Mouse (Mus musculus) heart, adult 2 months (tissue): ENCODE data around the gene Fam78b. TPM values are rescaled to one million over a fixed set of nuclear protein-coding genes. Genes with fewer than 3 reads are reported as not detected.
A peak's percentile ranks its signal among the peaks of the same experiment; 100 is the strongest.

Experiments used
- DNase-seq, 2 experiments: peaks; one replicate each; pipeline ENCODE4 v3.0.0; 2021
- H3K27ac ChIP-seq: fragments of 200-600 bp; 2 replicates; pipeline ENCODE4 v1.8.1; 2022
- H3K27me3 ChIP-seq: fragments of 200-500 bp; 2 replicates; pipeline ENCODE4 v1.6.1; 2012; ENCODE audit warnings: mild to moderate bottlenecking, low read length, inconsistent platforms, mixed read lengths; ENCODE audit not compliant: control insufficient read depth, insufficient read depth
- H3K36me3 ChIP-seq: fragments of 200-500 bp; 2 replicates; pipeline ENCODE4 v1.6.1; 2012; ENCODE audit warnings: low read length, inconsistent platforms; ENCODE audit not compliant: control insufficient read depth, insufficient read depth
- H3K4me1 ChIP-seq: fragments of 200-500 bp; 2 replicates; pipeline ENCODE4 v1.6.1; 2011; ENCODE audit warnings: low read length; ENCODE audit not compliant: control insufficient read depth, insufficient read depth
- H3K4me3 ChIP-seq: fragments of 200-600 bp; 2 replicates; pipeline ENCODE4 v1.8.1; 2022
- H3K79me2 ChIP-seq: fragments of 200-500 bp; replicated peaks from 2 replicates; pipeline ENCODE4 v1.6.1; 2012; ENCODE audit warnings: mild to moderate bottlenecking, inconsistent platforms, low read length, moderate library complexity, mixed read lengths; ENCODE audit not compliant: control insufficient read depth, insufficient read depth
- H3K9ac ChIP-seq: fragments of 200-500 bp; 2 replicates; pipeline ENCODE4 v1.6.1; 2012; ENCODE audit warnings: low read depth, mild to moderate bottlenecking, control low read depth, inconsistent platforms, low read length, mixed read lengths
- CTCF ChIP-seq: fragments of 200-600 bp; IDR thresholded peaks from 2 replicates; pipeline ENCODE4 v1.8.1; 2022; ENCODE audit warnings: antibody characterized with exemption, mild to moderate bottlenecking, moderate library complexity
- EP300 ChIP-seq: fragments of 200-500 bp; IDR thresholded peaks from 2 replicates; pipeline ENCODE4 v1.6.1; 2011; ENCODE audit warnings: low read depth, low read length, control low read depth; ENCODE audit not compliant: insufficient read depth
- POLR2A ChIP-seq: fragments of 200-500 bp; IDR thresholded peaks from 2 replicates; pipeline ENCODE4 v1.6.1; 2011; ENCODE audit warnings: mild to moderate bottlenecking, low read depth, low read length, control low read depth; ENCODE audit not compliant: insufficient read depth
- WGBS: fragments of 180-500 bp; shearing (Covaris S2); methylation state at CpG from one replicate; pipeline ENCODE4 v1.1.7; 2018; 5-methylcytosine and 5-hydroxymethylcytosine counted together
- intact Hi-C: fragments of 180-260 bp; cut with DNase I; formaldehyde crosslinking; loops from one replicate; pipeline ENCODE4 v1.15.1; 2025
- polyA plus RNA-seq: library from polyadenylated mRNA; depleted of rRNA; stranded (reverse); fragments of >200 nt; gene quantifications from 2 replicates; pipeline ENCODE4 v1.2.3, GENCODE M21; 2012
- total RNA-seq, 2 experiments: library from RNA; stranded (reverse); gene quantifications; 2 replicates each; pipeline ENCODE4 v1.2.3; 2021

Gene Fam78b
- total and polyA plus RNA-seq, 3 experiments: 2.5 to 3.7 (median 2.7) TPM

DNA sequence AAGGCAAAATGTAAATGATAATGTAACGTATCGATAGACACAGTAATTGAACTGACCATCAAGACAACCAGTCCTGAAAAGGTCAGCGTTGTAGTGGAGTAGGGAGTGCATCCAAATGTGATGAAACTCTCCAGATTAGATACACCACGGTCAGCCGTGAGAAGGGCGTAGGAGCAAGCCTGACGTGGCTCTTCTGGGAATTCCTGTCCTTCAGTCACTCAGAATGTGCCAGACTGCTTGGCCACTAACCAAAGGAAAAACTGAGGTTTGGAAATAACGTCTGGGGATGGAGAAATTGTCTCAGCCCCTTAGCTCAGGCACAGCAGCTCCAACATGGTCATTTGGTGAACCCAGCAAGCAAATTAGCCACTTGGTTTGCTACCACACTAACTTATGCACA, 74.5 kb downstream of the Fam78b start:
- Histone ChIP-seq H3K27ac (no peak overlapping the region), H3K36me3 (no peaks in the 10 kb centered on the region), H3K79me2 (no peaks in the 10 kb centered on the region), H3K4me3 (no peak overlapping the region), H3K9ac (no peak overlapping the region), H3K4me1 (peaks cover 1% of the 10 kb centered on the region; the same call in 1 of the 2 replicates), H3K27me3 (no peaks in the 10 kb centered on the region)
- peak in 1 of 2 experiments; percentile 47 for DNase-seq
- WGBS: 48% methylated on average over 8 of the region's 8 CpGs
- intact Hi-C loops: no loop called here
- no peak for TF ChIP-seq POLR2A
- no peak for TF ChIP-seq CTCF
- no peak for TF ChIP-seq EP300

DNA sequence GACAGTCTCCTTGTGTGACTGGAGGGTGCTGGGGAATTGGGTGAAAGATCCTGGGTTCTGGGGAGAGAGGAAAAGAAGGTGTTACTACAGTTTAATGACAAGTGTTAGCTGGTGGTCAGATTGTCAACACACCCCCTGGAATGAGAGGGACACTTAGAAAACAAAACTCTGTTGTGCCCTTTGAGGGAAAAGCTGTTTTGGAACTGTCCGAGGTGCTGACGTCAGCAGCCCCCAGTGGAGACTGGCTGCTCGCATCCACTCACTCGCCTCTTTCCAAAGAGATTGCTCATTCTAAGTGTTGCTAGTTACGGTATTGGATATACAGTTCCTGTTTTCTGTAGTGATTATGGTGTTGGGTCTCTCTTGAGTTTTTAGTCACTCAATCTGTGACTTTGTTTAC, 78.3 kb downstream of the Fam78b start:
- Histone ChIP-seq H3K27ac (no peak overlapping the region), H3K4me1 (no peaks in the 10 kb centered on the region; the same call in 1 of the 2 replicates), H3K79me2 (no peaks in the 10 kb centered on the region), H3K27me3 (no peaks in the 10 kb centered on the region), H3K36me3 (no peaks in the 10 kb centered on the region), H3K4me3 (no peak overlapping the region), H3K9ac (no peak overlapping the region)
- 35% methylated on average over 5 of the region's 5 CpGs for whole genome bisulfite sequencing
- intact Hi-C loops: no loop called here
- TF ChIP-seq CTCF (no peak), EP300 (no peak), POLR2A (no peak)
- DNase-seq: no peak

DNA sequence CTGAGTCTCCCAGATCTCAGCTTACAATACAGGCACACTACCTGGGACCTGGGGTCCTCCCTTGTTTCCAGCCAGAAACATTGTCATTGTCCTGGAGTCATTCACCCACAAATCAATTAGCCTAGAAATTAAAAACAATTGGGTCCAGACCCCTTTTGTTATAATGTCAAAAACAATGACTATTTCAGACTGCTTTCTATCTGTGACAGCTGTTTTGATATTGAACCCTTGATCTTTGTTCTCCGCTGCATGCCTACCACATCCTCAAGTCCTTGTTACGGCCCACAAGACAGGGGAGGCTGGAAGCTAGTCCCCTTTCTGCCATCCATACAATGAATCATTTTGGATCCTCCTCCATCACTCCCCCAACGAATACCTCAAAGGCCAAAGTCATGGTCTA, 80.7 kb downstream of the Fam78b start:
- 75% methylated on average over 3 of the region's 3 CpGs for WGBS
- no peaks in the 10 kb centered on the region for H3K27me3 ChIP-seq
- intact Hi-C loops: no loop called here
- H3K4me3 ChIP-seq: no peak overlapping the region
- H3K9ac ChIP-seq: no peak overlapping the region
- no peaks in the 10 kb centered on the region for H3K4me1 ChIP-seq
- H3K27ac ChIP-seq: no peak overlapping the region
- TF ChIP-seq POLR2A (no peak), EP300 (no peak), CTCF (no peak)
- no peaks in the 10 kb centered on the region for H3K79me2 ChIP-seq
- no peaks in the 10 kb centered on the region for H3K36me3 ChIP-seq
- no peak for DNase-seq

DNA sequence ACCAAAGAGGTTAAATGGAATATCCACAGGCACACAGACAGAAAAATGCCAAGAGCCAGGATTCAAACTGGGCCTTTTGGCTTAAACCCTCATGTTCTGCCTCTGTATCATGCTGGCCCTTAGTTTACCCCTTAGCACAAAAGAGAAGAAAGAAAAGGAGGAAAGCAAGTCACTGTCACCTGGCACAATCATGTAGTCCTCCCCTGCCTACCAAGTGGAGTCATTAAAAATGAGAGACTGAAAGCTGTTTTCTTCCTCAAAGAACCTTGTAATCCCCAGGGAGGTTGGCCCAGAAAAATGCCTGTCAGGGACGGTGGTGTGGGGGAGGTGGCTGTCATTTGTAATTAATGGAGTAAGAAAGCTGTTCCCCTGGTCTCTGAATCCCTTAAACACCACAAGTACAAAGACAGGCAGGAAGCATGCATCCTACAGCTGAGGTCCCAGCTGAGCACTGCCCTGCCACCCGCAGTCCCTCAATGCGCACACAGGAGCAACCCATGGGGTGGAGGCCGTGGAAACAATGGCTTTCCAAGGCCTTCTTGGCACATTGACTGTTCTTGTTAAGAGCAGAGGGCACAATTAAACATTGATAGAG, 81.4 kb downstream of the Fam78b start:
- no peaks in the 10 kb centered on the region for H3K4me1 ChIP-seq
- H3K36me3 ChIP-seq: no peaks in the 10 kb centered on the region
- no peak overlapping the region for H3K4me3 ChIP-seq
- TF ChIP-seq CTCF (no peak), POLR2A (no peak), EP300 (no peak)
- no peak for DNase-seq
- intact Hi-C loops: no loop called here
- H3K27me3 ChIP-seq: no peaks in the 10 kb centered on the region
- no peak overlapping the region for H3K27ac ChIP-seq
- 42% methylated on average over 4 of the region's 4 CpGs for WGBS
- no peaks in the 10 kb centered on the region for H3K79me2 ChIP-seq
- no peak overlapping the region for H3K9ac ChIP-seq

DNA sequence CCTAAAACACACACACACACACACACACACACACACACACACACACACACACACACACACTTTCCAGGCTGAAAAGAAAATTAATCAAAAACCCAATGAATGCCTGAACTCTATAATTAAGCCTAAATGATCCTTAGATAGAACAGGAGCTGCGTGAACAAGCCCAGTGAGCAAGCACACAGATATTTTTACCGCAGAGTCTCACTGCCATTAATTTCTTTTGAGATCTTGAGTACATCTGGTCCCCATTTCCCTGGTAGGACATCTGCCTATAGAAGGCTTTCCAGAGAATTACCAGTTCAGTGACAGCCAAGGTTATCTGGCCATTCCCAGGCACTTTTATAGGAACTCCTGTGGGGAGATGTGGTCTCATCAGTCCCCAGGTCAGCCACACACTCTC, 82.0 kb downstream of the Fam78b start:
- TF ChIP-seq POLR2A (no peak), EP300 (no peak), CTCF (no peak)
- intact Hi-C loops: no loop called here
- no peaks in the 10 kb centered on the region for H3K79me2 ChIP-seq
- 86% methylated on average over 2 of the region's 2 CpGs for WGBS
- no peaks in the 10 kb centered on the region for H3K4me1 ChIP-seq
- no peak overlapping the region for H3K9ac ChIP-seq
- no peak overlapping the region for H3K4me3 ChIP-seq
- H3K36me3 ChIP-seq: no peaks in the 10 kb centered on the region
- H3K27me3 ChIP-seq: no peaks in the 10 kb centered on the region
- no peak for DNase-seq
- H3K27ac ChIP-seq: no peak overlapping the region

DNA sequence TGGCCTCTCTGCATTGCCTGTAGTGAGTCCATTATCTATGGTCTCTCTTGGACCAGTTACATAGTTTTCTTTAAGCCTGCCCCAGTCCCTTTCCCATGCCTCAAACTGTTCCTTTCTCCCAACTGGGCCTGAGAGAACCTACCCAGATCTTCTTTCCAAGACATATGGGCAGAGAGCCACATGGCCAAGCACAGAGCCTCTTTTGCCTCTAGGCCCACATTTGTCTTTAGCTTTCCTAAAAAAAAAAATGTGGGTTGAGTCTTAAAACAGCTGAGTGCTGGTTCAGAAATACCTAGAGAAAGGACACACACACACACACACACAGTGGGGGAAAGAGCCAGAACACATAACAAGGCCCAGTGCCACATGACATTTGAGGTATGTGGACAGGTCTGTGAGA, 83.1 kb downstream of the Fam78b start:
- Histone ChIP-seq H3K9ac (no peak overlapping the region), H3K4me3 (no peak overlapping the region), H3K27ac (no peak overlapping the region), H3K79me2 (no peaks in the 10 kb centered on the region), H3K4me1 (no peaks in the 10 kb centered on the region), H3K36me3 (no peaks in the 10 kb centered on the region), H3K27me3 (no peaks in the 10 kb centered on the region)
- TF ChIP-seq CTCF (no peak), EP300 (no peak), POLR2A (no peak)
- DNase-seq: no peak
- intact Hi-C loops: no loop called here

DNA sequence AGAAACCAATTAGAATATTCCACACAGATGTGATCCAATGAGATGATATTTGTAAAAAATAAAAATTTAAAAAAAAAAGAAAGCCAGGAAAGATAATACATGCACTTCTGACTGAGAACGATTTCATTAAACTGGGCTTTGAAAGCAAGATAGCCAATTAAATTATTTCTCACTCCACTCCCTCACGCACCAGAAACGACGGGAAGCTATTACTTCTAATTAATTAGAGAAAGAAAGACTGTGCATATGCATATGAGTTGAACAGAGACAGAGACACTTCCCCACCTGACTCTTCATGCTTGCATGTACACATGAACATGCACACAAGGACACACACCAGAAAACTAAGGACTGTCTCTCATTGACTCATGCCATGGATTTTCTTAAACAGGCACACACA, 84.2 kb downstream of the Fam78b start:
- no peaks in the 10 kb centered on the region for H3K79me2 ChIP-seq
- TF ChIP-seq CTCF (no peak), POLR2A (no peak), EP300 (no peak)
- no peaks in the 10 kb centered on the region for H3K36me3 ChIP-seq
- WGBS: 79% methylated on average over 4 of the region's 4 CpGs
- no peak overlapping the region for H3K4me3 ChIP-seq
- no peaks in the 10 kb centered on the region for H3K4me1 ChIP-seq
- no peak overlapping the region for H3K9ac ChIP-seq
- no peak for DNase-seq
- no peaks in the 10 kb centered on the region for H3K27me3 ChIP-seq
- intact Hi-C loops: no loop called here
- H3K27ac ChIP-seq: no peak overlapping the region
